Mouse (Mus musculus): ENCODE measurements at regions not wholly inside any gene's neighbourhood (a gene's known extent, or its start where the extent isn't known, plus 50 kb on each side); places are given as distances from the start of the nearest gene placed in this dataset.
"Not testable (repeated sequence)": the region's sequence is repeated elsewhere in the genome, so short reads cannot be mapped to it uniquely, and the experiment has no call there.

GRCm38 (mm10) chr1:146955688-146956214 lies 461.2 kb downstream of the Brinp3 start:
- DNase-seq (ENCODE audit: inconsistent age in 2 of 2, low spot score in 1 of 2), result peak in 1 of 2 experiments; percentile 27

- no peak for DNase-seq (ENCODE audit: inconsistent age in 2 of 2, low spot score in 1 of 2)
These were observed 461.8 kb downstream of the Brinp3 start for GRCm38 (mm10) chr1:146956347-146956746.

- DNase-seq (ENCODE audit: inconsistent age in 2 of 2, low spot score in 1 of 2), result no peak
These were observed 465.9 kb downstream of the Brinp3 start for GRCm38 (mm10) chr1:146960448-146960847.

GRCm38 (mm10) chr1:146967534-146967933 lies 473.0 kb downstream of the Brinp3 start:
- no peak for DNase-seq (ENCODE audit: inconsistent age in 2 of 2, low spot score in 1 of 2)

- no peak for DNase-seq (ENCODE audit: inconsistent age in 2 of 2, low spot score in 1 of 2)
These were observed 473.4 kb downstream of the Brinp3 start for GRCm38 (mm10) chr1:146967993-146968392.

GRCm38 (mm10) chr1:146983433-146984186 lies 489.1 kb downstream of the Brinp3 start:
- no peak for DNase-seq (ENCODE audit: inconsistent age in 2 of 2, low spot score in 1 of 2)

- no peak for DNase-seq (ENCODE audit: inconsistent age in 2 of 2, low spot score in 1 of 2)
These were observed 505.5 kb downstream of the Brinp3 start for GRCm38 (mm10) chr1:147000018-147000417.

GRCm38 (mm10) chr1:147047714-147048113 lies 553.2 kb downstream of the Brinp3 start:
- DNase-seq (ENCODE audit: inconsistent age in 2 of 2, low spot score in 1 of 2), result no peak

GRCm38 (mm10) chr1:147058504-147058903 lies 563.9 kb downstream of the Brinp3 start:
- no peak for DNase-seq (ENCODE audit: inconsistent age in 2 of 2, low spot score in 1 of 2)

- no peak for DNase-seq (ENCODE audit: inconsistent age in 2 of 2, low spot score in 1 of 2)
These were observed 579.6 kb downstream of the Brinp3 start for GRCm38 (mm10) chr1:147074166-147074565.

- DNase-seq (ENCODE audit: inconsistent age in 2 of 2, low spot score in 1 of 2), result no peak
These were observed 589.7 kb downstream of the Brinp3 start for GRCm38 (mm10) chr1:147084129-147084799.

- DNase-seq (ENCODE audit: inconsistent age in 2 of 2, low spot score in 1 of 2), result no peak
These were observed 631.0 kb downstream of the Brinp3 start for GRCm38 (mm10) chr1:147125541-147125940.

- DNase-seq (ENCODE audit: inconsistent age in 2 of 2, low spot score in 1 of 2), result peak; percentile 3 to 41
These were observed 643.6 kb downstream of the Brinp3 start for GRCm38 (mm10) chr1:147138176-147138575.

GRCm38 (mm10) chr1:147175350-147175749 lies 680.8 kb downstream of the Brinp3 start:
- no peak for DNase-seq (ENCODE audit: inconsistent age in 2 of 2, low spot score in 1 of 2)

GRCm38 (mm10) chr1:147186799-147187198 lies 692.2 kb downstream of the Brinp3 start:
- peak; percentile 7 to 47 for DNase-seq (ENCODE audit: inconsistent age in 2 of 2, low spot score in 1 of 2)

- DNase-seq (ENCODE audit: inconsistent age in 2 of 2, low spot score in 1 of 2), result no peak
These were observed 692.9 kb downstream of the Brinp3 start for GRCm38 (mm10) chr1:147187251-147188025.

GRCm38 (mm10) chr1:147199959-147200358 lies 705.4 kb downstream of the Brinp3 start:
- not testable (repeated sequence) for DNase-seq (ENCODE audit: inconsistent age in 2 of 2, low spot score in 1 of 2)

GRCm38 (mm10) chr1:147214890-147215289 lies 720.3 kb downstream of the Brinp3 start:
- DNase-seq (ENCODE audit: inconsistent age in 2 of 2, low spot score in 1 of 2), result not testable (repeated sequence)

- peak; percentile 45 to 82 for DNase-seq (ENCODE audit: inconsistent age in 2 of 2, low spot score in 1 of 2)
These were observed 723.4 kb downstream of the Brinp3 start for GRCm38 (mm10) chr1:147217965-147218364.

- DNase-seq (ENCODE audit: inconsistent age in 2 of 2, low spot score in 1 of 2), result peak in 1 of 2 experiments; percentile 16
These were observed 724.9 kb downstream of the Brinp3 start for GRCm38 (mm10) chr1:147219438-147219837.

GRCm38 (mm10) chr1:147223232-147223925 lies 728.8 kb downstream of the Brinp3 start:
- DNase-seq (ENCODE audit: inconsistent age in 2 of 2, low spot score in 1 of 2), result peak; percentile 58 to 73
